Mouse (Mus musculus) bone marrow macrophage, adult 2 months (primary cell): ENCODE results near the gene Laptm4a.

Source experiments
- CTCF ChIP-seq: IDR thresholded peaks from 2 replicates; pipeline ENCODE4 v1.5.1; 2012; ENCODE audit warnings: low read depth, mild to moderate bottlenecking, low read length, moderate library complexity
- POLR2A ChIP-seq: IDR thresholded peaks from 2 replicates; pipeline ENCODE4 v1.6.1; 2012; ENCODE audit warnings: mild to moderate bottlenecking, low read depth, low read length, borderline replicate concordance

- TF ChIP-seq POLR2A: no peak
- TF ChIP-seq CTCF: no peak
These were observed 13.9 kb downstream of the Laptm4a start for GRCm38 (mm10) chr12:8935349-8935748.
